Mouse (Mus musculus) limb, embryonic 12.5 days (tissue): Measurements from ENCODE around the gene Dnah2. TPM values are rescaled to one million over a fixed set of nuclear protein-coding genes. Genes with fewer than 3 reads are reported as not detected.

ENCODE experiments used
- ATAC-seq: fragments of 200-750 bp; cut with Nextera tagmentation; 2 replicates; pipeline ENCODE4 v1.8.0; 2017; ENCODE audit warnings: low read depth, moderate TSS enrichment; ENCODE audit not compliant: insufficient number of reproducible peaks, insufficient read depth, low FRiP score, low TSS enrichment
- H3K27ac ChIP-seq: fragments of 300-500 bp; sonication (generic); 2 replicates; pipeline ENCODE4 v1.5.1; 2016; ENCODE audit warnings: mild to moderate bottlenecking, moderate library complexity
- H3K27me3 ChIP-seq: fragments of 300-500 bp; sonication (generic); 2 replicates; pipeline ENCODE4 v1.6.1; 2016; ENCODE audit warnings: mild to moderate bottlenecking, moderate library complexity
- H3K36me3 ChIP-seq: fragments of 300-500 bp; sonication (generic); 2 replicates; pipeline ENCODE4 v1.6.1; 2016; ENCODE audit warnings: mild to moderate bottlenecking, moderate library complexity
- H3K4me1 ChIP-seq: fragments of 300-500 bp; sonication (generic); replicated peaks from 2 replicates; pipeline ENCODE4 v1.6.1; 2016
- H3K4me2 ChIP-seq: fragments of 300-500 bp; sonication (generic); 2 replicates; pipeline ENCODE4 v1.6.1; 2016; ENCODE audit warnings: mild to moderate bottlenecking, moderate library complexity
- H3K4me3 ChIP-seq: fragments of 300-500 bp; sonication (generic); replicated peaks from 2 replicates; pipeline ENCODE4 v1.5.1; 2016; ENCODE audit warnings: mild to moderate bottlenecking
- H3K9ac ChIP-seq: fragments of 300-500 bp; sonication (generic); replicated peaks from 2 replicates; pipeline ENCODE4 v1.6.1; 2016; ENCODE audit warnings: mild to moderate bottlenecking, moderate library complexity
- H3K9me3 ChIP-seq: fragments of 300-500 bp; sonication (generic); 2 replicates; pipeline ENCODE4 v1.6.1; 2016; ENCODE audit warnings: mild to moderate bottlenecking, moderate library complexity
- WGBS: fragments of 180-500 bp; shearing (Covaris S2); methylation state at CpG from one replicate; pipeline ENCODE4 v1.1.7; 2016; 5-methylcytosine and 5-hydroxymethylcytosine counted together
- polyA plus RNA-seq: library from polyadenylated mRNA; unstranded; fragments of >200 nt; fragmentation: Nextera tagmentation; extraction: Ambion mirVana; gene quantifications from 2 replicates; pipeline ENCODE4 v1.2.1, GENCODE M21; 2016

Gene Dnah2
- polyA plus RNA-seq: 1.9 and 3.3 TPM in 2 replicates

DNA sequence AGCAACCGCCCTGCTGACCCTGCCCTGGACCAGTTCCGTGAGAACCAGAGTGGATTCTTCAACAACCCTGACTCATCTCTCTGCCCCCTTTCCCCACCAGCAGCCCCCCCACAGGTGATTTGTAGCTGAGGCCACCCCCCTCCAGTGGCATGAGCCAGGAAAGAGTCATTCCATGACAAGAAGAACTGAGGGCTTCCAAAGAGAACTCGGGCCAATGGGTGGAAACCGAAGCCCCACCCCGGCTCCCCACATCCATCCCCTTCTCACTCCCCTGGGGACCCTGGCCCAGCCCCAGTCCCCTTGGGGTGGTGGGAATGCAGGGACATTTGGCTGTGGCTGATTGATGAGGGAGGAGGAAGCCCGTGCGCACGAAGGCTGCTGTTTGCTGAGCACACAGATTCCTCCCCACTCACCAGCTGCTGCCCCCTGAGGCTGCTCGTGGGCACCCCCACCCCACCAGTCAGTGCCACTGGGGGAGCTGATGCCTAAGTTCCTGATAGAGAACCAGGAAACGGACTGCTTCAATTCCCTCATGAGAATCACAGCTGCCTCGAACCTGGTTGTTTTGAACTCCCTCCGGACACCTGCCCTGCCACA is at the start of gene Dnah2:
Dnah2 (minus strand) TSS at position 51 of the 597 bp plus-strand sequence.
- no peak within 1 kb of the TSS for H3K27ac ChIP-seq
- no peak within 1 kb of the TSS for H3K4me3 ChIP-seq

GRCm38 (mm10) chr11:69594853-69595252 is 45.9 kb upstream of the Dnah2 start:
- WGBS: 96% methylated on average over 6 of the region's 6 CpGs
- H3K36me3 ChIP-seq: peaks cover 50% of the 10 kb centered on the region
- H3K4me1 ChIP-seq: peaks cover 7% of the 10 kb centered on the region

More for the DNA sequence above, at the start of gene Dnah2:
- peaks cover 37% of the 10 kb centered on the region for H3K4me1 ChIP-seq
- WGBS: 35% methylated on average over 12 of the region's 12 CpGs
- no peak within 1 kb of the TSS for H3K9ac ChIP-seq
- peaks cover 11% of the 10 kb centered on the region for H3K27me3 ChIP-seq
- H3K36me3 ChIP-seq: 0 out of 2 replicates have a peak, but pooled peaks cover under 1% of the 10 kb centered on the region
- no peak within 1 kb of the TSS for H3K4me2 ChIP-seq
- no peaks in the 10 kb centered on the region for H3K9me3 ChIP-seq
- ATAC-seq: no peak

DNA sequence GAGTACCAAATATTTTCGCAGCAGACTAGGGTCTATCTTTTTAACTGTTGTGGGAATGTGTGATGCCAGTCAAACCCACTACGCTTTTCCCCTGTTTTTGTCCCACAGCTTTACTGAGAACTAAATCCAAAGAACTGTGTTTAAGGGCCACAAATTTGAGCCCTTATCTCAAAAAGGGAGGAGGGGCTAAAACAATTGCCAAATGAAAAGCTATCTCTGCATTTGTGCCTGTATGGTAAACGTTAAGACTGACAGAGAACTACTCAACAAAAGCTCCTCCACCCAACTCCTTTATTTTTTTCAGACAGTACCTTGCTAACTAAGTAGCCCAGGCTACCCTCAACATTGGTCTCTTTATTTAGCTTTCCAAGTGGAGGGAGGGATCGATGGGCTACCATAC is 43.9 kb upstream of the Dnah2 start:
- no peak for ATAC-seq
- peaks cover 70% of the 10 kb centered on the region for H3K36me3 ChIP-seq

More at GRCm38 (mm10) chr11:69594853-69595252, 45.9 kb upstream of the Dnah2 start:
- ATAC-seq: no peak
- no peak overlapping the region for H3K9ac ChIP-seq
- no peak overlapping the region for H3K4me2 ChIP-seq
- no peak overlapping the region for H3K27ac ChIP-seq
- no peaks in the 10 kb centered on the region for H3K9me3 ChIP-seq
- no peak overlapping the region for H3K4me3 ChIP-seq
- no peaks in the 10 kb centered on the region for H3K27me3 ChIP-seq

DNA sequence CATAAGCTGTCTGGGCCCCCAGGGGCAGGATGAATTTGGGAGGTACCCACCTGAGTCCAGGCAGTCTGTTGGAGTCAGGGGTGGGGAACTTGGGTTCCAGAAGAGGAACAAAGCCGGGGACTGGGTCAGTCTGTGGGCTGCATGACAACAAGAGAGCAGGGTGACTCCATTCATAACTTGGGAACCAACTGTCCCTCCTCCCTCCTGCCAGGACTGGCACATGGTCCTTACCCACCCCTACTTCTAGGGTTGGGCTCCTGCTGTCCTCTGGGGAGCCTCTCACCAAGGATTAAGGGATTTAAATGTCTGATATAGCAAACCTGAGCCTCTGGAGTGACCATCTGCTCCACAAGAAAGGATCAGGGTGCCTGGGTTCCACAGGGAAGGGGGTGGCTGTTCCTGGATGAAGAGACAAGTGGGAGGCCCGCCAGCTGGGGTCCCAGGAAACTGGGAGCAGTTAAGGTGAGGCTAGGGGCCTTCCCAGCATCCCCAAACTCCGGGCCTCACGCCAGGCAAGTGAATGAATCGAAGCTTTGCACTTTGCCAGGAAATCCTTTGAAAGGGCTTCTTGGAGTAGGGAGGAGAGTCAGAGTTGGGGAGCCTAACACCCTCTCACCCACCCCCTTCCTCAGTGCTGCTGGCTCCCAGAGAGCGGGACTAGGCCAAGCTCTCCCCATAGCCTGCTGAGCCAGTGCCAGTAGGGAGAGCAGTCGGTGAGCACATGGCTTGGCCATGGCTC is 43.2 kb upstream of the Dnah2 start:
- no peaks in the 10 kb centered on the region for H3K4me1 ChIP-seq
- 80% methylated on average over 7 of the region's 7 CpGs for WGBS
- H3K9me3 ChIP-seq: no peaks in the 10 kb centered on the region
- 0 out of 2 replicates have a peak overlapping the region, but pooled peaks have one; percentile 7 for H3K27ac ChIP-seq
- H3K9ac ChIP-seq: no peak overlapping the region
- no peak overlapping the region for H3K4me3 ChIP-seq
- ATAC-seq: no peak
- peaks cover 77% of the 10 kb centered on the region for H3K36me3 ChIP-seq
- no peak overlapping the region for H3K4me2 ChIP-seq
- no peaks in the 10 kb centered on the region for H3K27me3 ChIP-seq

More for the DNA sequence above, 43.9 kb upstream of the Dnah2 start:
- H3K9ac ChIP-seq: no peak overlapping the region
- H3K9me3 ChIP-seq: no peaks in the 10 kb centered on the region
- H3K4me1 ChIP-seq: no peaks in the 10 kb centered on the region
- 82% methylated on average over 4 of the region's 4 CpGs for WGBS
- no peak overlapping the region for H3K27ac ChIP-seq
- no peak overlapping the region for H3K4me2 ChIP-seq
- H3K4me3 ChIP-seq: no peak overlapping the region
- no peaks in the 10 kb centered on the region for H3K27me3 ChIP-seq

DNA sequence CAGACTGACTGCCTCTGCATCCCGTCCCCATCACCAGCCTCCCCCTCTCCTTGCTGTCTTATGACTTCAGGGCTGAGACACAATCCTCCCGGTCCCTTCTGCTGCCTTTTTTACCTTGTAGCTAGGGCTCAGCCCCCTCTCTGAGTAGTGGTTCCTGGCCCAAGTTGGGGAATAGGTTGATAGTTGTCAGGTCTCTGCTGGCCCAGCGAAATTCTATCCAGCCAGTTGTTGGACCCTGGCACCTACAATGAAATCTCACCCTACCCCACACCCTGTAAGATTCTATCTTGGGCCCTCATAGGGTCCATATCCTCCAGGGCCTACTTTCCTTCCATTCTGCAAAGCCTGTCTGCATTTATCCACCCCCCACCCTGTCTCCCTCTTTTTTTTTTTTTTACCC is 42.5 kb upstream of the Dnah2 start:
- Histone ChIP-seq H3K4me3 (no peak overlapping the region), H3K36me3 (peaks cover 84% of the 10 kb centered on the region), H3K27me3 (no peaks in the 10 kb centered on the region), H3K9me3 (no peaks in the 10 kb centered on the region), H3K4me1 (no peaks in the 10 kb centered on the region), H3K27ac (no peak overlapping the region), H3K9ac (no peak overlapping the region), H3K4me2 (no peak overlapping the region)
- WGBS: 82% methylated on average over 3 of the region's 3 CpGs
- no peak for ATAC-seq

GRCm38 (mm10) chr11:69590622-69591021 is 41.7 kb upstream of the Dnah2 start:
- no peak for ATAC-seq
- Histone ChIP-seq H3K27me3 (no peaks in the 10 kb centered on the region), H3K4me3 (no peak overlapping the region), H3K36me3 (peaks cover 86% of the 10 kb centered on the region), H3K4me2 (no peak overlapping the region), H3K27ac (no peak overlapping the region), H3K9ac (no peak overlapping the region), H3K9me3 (no peaks in the 10 kb centered on the region), H3K4me1 (no peaks in the 10 kb centered on the region; the same call in 1 of the 2 replicates)
- 95% methylated on average over 8 of the region's 8 CpGs for WGBS

- no peaks in the 10 kb centered on the region; the same call in 1 of the 2 replicates for H3K4me1 ChIP-seq
- no peak for ATAC-seq
- peaks cover 84% of the 10 kb centered on the region for H3K36me3 ChIP-seq
- no peaks in the 10 kb centered on the region for H3K9me3 ChIP-seq
- 95% methylated on average over 22 of the region's 22 CpGs for WGBS
- H3K27me3 ChIP-seq: no peaks in the 10 kb centered on the region
- H3K4me2 ChIP-seq: no peak overlapping the region
- H3K9ac ChIP-seq: no peak overlapping the region
- H3K27ac ChIP-seq: no peak overlapping the region
- no peak overlapping the region for H3K4me3 ChIP-seq
Observed at GRCm38 (mm10) chr11:69589207-69589834, 40.4 kb upstream of the Dnah2 start.

DNA sequence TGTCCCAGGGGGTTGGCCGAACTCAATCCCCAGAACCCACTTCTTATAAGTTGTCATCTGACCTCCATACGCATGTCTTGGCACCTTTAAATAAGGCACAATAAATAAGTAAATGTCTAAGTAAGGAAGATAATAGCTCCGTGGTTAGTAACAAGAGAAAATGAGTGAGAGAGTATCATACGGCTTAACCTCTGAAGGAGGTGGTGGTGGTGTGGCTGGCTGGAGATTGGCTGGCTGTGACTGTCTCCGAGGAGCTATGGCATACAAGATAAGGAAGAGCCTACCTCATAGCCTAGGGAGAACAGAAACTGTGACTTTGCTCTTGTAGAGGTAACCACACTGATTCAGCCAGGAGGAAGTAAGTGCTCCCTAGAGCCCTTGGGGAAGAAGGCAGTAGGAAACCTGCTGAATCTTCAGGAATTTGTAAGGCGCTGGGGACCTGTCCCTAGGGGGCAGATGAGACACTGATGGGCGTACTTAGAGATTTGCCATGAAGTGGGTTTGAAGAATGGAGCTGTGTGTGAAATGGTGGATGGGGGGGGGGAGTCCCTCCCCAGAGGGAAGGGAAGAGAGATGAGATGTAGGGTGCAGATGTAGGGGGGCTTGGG is 36.9 kb upstream of the Dnah2 start:
- ATAC-seq: no peak
- 82% methylated on average over 7 of the region's 7 CpGs for WGBS
- peaks cover 66% of the 10 kb centered on the region for H3K36me3 ChIP-seq
- no peaks in the 10 kb centered on the region for H3K9me3 ChIP-seq
- H3K27me3 ChIP-seq: no peaks in the 10 kb centered on the region
- H3K4me3 ChIP-seq: no peak overlapping the region
- no peak overlapping the region for H3K9ac ChIP-seq
- no peak overlapping the region for H3K27ac ChIP-seq
- H3K4me1 ChIP-seq: peaks cover 11% of the 10 kb centered on the region
- no peak overlapping the region for H3K4me2 ChIP-seq

GRCm38 (mm10) chr11:69584937-69585336 is 36.0 kb upstream of the Dnah2 start:
- Histone ChIP-seq H3K4me1 (peaks cover 11% of the 10 kb centered on the region), H3K9ac (no peak overlapping the region), H3K4me3 (no peak overlapping the region), H3K9me3 (no peaks in the 10 kb centered on the region), H3K27me3 (no peaks in the 10 kb centered on the region), H3K27ac (no peak overlapping the region), H3K36me3 (peaks cover 57% of the 10 kb centered on the region), H3K4me2 (no peak overlapping the region)
- ATAC-seq: no peak
- 94% methylated on average over 13 of the region's 13 CpGs for WGBS

- H3K27ac ChIP-seq: no peak overlapping the region
Observed at GRCm38 (mm10) chr11:69584008-69584407, 35.1 kb upstream of the Dnah2 start.

More at GRCm38 (mm10) chr11:69584008-69584407, 35.1 kb upstream of the Dnah2 start:
- Histone ChIP-seq H3K4me3 (no peak overlapping the region), H3K27me3 (no peaks in the 10 kb centered on the region), H3K9ac (no peak overlapping the region), H3K4me2 (no peak overlapping the region), H3K36me3 (peaks cover 48% of the 10 kb centered on the region), H3K4me1 (peaks cover 14% of the 10 kb centered on the region), H3K9me3 (no peaks in the 10 kb centered on the region)
- no peak for ATAC-seq
- WGBS: 86% methylated on average over 7 of the region's 7 CpGs
